Mouse (Mus musculus): ENCODE data around the gene Hivep2.

Gene Hivep2

DNA sequence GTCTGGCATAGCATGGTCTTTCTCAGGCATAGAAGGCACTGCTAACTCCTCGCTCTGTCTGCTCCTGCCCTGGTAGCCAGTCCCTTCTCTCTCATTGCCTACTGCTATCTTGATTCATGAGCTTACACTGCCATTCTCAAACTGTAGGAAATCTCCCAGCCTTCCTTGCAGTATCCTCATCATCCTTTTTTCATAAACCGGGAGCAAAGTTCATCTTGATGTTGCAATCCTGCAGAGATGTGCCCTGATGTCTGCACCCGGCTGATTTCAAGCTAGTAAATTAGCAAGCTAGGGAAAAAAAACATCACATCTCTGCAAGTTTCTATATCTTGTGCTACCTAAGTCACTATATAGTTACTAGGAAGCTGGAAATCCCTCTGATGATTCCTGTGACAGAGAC lies 179.0 kb downstream of the Hivep2 start:
- DNase-seq (ENCODE audit: low read depth, low spot score): no peak

DNA sequence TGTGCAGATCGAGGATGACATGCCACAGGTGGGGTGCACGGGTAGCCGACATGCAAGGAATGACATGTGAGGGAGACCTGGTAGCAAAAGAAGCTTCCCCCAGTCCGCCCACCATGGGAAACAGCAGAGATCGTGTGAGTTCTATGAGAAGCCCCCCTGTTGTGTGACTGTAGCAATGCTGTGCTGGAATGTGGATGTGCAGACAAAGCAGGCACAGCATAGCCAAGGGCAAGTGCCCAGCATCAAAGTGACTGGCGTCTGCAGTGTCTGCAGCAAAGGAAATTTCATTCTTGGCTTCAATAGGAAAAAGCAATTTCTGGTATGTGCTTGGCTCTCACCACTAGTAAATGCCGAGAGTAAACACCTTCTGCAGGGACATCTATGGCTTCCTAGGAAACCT lies 199.0 kb downstream of the Hivep2 start:
- no peak for DNase-seq (ENCODE audit: low read depth, low spot score)

DNA sequence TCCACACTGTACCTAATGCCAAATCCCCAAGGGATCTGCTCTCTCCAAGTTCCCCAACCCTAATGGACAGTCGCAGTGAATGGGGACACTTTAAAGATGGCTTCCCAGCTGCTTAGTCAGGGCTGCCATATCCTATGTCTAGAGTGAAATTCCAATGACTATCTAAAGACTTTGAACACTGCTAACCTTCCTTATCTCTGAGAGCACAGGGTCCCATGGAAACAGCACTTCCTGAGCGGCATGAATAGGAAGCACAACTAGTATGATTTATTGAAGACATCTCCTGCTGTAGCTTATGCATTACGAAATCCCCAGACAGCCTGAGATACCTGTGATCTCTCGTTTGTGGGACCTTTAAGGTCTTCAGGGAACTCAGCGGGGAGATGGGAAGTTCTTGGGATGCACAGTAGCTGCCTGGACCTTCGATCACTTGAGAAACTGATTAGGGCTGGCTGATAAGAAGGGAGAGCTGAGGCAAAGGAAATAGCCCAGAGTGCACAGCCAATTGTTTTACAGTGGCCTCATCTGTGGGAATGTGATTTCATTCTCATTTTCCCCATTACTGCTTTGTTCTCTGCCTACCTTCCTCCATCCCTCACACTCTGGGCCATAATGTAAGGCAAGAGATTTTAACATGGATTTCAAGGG lies 202.4 kb downstream of the Hivep2 start:
- DNase-seq (ENCODE audit: low read depth, low spot score): no peak

DNA sequence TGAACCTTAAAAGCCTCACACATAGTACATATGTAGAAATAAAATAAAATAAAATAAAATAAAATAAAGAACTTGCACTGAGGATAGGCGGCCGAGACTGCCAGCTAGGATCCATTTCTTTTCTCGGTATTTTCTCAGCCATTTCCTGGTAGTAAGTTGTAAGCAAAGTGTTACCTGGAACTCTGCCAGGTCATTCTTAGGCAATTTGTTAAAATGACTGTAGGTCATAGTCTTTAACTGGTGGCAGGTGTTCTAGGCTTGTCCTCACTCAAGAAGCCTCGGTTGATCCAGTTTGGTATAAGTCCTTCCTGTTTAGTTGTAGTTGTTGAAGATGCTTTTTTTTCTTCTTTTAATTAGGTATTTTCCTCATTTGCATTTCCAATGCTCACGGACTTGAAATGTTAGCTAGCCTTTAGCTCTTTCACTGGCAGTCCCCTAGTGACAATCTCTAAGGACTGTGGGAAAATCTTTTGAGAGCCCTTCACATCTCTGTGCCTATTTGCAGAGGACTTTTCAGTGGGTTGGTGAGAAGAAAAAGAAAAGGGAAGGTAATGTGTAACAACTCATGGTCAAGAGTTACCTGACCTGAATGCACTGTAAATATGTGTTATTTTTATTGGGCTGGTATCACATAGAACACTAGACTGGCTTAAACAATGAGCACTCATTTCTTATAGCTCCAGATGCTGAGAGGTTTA lies 203.1 kb downstream of the Hivep2 start:
- DNase-seq (ENCODE audit: low read depth, low spot score): no peak

DNA sequence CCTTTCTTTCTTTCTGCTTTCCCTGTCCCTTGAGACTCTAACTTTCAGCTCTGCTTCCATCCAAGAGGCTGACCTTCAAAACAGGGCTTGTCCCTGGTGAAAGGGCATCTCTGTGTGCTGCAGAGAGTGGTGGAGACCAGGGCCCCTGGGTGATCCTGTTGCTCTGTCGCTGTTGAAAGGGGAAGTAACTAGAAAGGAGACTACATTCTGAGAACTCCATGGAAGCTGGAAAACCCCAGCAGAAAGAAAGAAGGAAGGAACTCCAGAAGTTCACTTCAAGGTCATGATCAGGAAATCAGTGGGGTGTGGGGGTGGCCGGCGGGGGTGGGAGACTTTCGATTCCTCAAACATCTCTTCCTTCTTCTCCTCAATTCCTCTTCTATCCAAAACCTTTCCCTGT lies 208.2 kb downstream of the Hivep2 start:
- peak; percentile 6 for DNase-seq (ENCODE audit: low read depth, low spot score)

DNA sequence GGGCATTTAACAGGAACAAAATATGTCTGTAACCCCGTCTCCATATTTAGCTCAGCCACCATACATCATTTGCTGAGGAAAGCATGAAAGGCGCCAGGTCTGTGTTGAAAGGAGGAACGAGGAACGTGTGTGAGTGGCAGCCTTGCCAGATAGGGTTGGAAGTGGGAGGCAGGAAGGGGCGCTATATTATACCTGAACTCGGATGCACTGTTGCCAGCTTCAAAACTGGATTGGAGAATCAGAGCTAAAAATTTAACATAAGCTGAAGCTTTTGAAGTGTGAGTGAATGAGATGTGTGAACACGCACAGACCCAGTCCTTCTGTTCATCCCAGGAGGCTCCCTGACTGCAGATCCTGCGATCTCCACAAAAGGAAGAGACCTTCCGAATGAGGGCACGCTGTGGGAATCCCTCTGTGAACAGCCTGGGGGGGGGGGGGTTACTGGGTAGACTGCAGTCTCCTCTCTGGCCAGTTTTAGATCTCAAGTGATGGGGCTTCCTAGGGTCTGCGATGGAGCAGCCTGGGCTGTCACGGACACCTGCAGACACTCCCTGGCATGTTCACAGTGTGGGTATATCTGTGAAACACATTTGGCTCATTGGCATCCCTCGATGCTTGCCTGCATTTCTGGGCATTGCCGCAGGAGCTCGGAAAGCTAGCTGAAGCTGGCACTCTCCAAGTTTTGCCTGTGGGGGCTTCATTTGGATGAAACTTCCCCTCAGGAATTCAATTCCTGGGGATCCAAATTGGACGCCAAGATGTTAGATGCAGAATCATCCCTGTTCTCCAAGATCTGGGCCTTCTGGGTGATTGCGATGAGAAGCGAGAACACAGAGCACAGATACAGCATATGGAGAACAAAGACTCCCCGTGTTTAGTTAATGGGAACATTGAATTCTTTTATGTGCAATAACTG lies 213.8 kb downstream of the Hivep2 start:
- no peak for DNase-seq (ENCODE audit: low read depth, low spot score)

DNA sequence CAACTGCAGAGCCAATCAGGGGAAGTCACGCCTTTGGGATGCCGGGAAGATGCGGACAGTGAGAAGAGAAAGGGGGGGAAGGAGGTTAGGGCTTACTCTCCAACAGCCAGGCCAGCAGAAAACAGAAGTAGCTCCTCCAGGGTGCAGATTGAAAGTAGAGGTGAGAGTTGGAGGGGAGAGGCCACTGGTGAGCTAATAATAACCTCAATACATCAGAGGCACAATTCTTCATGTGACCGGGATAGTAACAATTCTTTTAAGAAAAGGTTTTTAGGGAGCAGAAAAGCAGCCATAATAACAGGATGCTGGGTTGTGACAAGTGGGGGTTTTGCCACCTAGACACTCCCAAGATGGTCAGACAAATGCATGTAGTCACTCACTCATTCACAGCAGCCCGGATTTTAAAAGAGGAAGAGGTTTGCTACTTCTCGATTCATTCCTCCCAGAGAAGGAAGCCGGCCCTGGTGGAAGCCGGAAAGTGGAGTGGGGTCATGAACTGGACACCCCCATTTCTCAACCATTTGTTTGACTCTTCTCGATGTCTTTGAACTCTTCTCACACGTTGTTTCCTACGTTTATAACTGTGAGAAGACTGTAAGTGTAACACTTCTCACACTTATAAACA lies 220.6 kb downstream of the Hivep2 start:
- DNase-seq (ENCODE audit: low read depth, low spot score): peak; percentile 60

DNA sequence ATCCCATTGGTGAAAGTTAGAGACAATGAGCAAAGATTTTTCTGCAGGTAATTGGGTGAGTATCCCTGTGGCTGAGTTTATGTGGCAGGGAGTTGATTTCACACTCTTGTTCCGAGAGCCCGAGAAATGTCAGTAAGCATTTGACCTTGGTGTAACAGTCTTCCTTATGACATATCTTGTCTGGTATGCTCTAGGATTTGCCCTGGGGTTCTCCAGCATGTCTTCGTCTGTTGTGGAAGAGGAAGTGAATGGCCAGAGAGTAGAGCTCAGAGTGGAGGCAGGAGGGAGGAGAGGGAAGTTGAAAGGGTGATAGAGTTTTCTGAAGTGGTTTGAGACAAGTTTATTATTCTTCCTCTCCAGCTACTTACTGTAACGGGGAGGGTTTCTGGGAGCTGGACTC lies 223.2 kb downstream of the Hivep2 start:
- no peak for DNase-seq (ENCODE audit: low read depth, low spot score)

DNA sequence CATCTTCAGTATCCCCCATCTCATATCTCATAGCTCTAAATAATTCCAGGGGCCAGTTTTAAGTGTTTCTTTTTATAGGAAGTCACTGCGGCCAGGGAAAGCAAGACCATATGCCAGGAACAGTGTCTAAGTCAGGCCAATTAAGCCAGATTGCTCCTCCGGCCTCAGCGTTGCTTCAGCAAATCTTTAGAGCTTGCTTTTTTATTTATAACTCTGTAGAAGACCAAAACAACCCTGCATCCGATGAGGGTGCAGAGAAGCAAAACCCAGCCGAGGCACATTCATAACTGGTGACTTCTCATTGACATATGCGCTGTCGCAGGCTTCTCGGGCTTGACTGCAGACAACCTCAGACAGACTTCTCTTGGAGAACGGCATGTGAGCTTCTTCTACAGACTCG lies 225.3 kb downstream of the Hivep2 start:
- DNase-seq (ENCODE audit: low read depth, low spot score): no peak

DNA sequence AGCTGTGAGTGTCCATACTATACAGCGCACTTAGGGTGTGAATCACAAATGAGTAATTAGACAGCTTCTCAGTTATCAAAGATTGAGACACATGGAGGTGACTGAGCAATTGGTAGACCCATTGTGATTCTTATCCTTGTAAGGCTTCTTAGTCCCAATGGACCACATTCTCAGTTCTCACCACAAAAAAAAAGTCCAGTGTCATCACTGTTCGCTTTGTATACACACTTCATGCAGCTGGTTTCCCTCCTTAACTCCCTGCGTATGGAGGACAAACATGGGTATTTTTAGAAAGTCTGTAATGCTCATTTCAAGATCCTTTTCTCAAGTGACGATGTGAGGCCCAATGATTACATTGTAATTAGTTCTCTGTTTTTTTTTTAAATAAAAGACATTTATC lies 226.3 kb downstream of the Hivep2 start:
- no peak for DNase-seq (ENCODE audit: low read depth, low spot score)

DNA sequence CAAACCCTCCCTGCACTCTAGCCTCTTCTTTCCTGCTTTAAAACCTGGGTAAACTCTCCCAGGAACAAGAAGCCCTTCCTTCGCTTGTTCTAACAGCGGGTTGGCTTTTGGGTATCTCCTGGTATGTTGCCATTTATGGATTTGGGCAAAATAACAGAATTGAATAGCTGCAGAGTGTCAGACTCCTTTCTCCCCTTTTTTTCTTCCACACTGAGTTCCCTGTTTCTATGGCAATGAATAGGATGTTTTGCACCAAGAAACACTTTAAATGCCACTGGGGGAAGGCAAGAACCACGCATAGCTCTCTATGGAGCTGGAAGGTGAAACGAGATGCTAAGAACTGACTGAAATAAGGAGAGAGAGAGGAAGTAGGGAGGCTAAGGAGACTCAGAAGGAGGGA lies 227.8 kb downstream of the Hivep2 start:
- no peak for DNase-seq (ENCODE audit: low read depth, low spot score)

DNA sequence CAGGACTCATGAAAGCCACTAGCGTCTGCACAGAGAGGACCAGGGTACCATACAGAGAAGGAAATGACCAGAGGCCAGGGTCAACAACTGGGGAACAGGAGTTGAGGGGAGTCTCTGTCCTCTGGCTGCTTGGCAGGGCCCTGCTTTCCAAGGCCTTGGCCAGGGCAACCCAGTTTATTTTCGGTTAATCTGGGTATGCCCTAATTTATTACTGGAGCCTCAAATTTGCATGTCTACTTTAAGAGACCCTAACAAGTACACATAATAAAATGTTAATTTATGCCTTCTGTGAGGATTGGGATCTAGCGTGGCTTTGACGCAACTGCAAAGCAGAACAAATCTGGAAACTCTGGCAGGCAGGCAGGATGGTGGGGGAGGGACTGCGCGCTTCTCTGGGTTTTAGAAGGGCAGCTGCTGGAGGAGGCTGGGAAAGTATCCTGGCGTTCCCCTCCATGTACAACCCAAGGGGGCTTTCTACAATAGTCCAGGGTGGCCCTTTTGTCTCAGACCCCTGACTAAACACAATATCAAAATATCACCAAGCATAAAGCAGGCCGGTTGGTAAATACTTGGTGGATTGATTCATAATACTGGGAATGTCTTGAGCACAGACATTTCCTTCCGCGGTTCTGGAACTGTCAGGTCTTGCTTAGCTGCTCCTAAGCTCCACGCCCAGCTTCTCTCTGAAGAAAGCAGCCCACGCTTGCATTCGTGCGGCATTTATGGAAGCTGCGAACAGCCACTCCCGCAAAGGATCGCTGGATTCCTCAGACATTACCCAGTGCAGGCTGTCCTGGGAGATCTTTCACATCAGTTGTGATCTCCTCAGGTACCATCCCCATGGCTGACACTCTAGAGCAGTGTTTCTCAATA lies 230.1 kb downstream of the Hivep2 start:
- no peak for DNase-seq (ENCODE audit: low read depth, low spot score)

DNA sequence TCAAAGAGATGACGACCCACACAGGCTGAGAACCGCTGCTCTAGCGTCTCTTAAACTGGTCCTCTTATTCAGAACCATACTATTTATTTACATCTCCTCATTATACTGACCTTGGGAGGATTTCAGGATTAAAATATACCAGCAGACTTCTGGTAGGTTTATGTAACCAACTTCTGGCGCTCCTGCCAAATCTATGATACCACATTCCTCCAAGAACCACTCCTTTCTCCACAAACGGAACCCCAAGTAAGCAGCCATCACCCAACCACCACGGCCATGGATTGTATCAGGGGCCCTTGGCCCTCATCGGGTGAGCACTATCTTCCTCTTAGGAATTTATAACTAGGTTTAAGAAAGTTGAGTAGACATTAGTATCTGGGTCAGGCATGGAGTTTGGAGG lies 230.9 kb downstream of the Hivep2 start:
- no peak for DNase-seq (ENCODE audit: low read depth, low spot score)

DNA sequence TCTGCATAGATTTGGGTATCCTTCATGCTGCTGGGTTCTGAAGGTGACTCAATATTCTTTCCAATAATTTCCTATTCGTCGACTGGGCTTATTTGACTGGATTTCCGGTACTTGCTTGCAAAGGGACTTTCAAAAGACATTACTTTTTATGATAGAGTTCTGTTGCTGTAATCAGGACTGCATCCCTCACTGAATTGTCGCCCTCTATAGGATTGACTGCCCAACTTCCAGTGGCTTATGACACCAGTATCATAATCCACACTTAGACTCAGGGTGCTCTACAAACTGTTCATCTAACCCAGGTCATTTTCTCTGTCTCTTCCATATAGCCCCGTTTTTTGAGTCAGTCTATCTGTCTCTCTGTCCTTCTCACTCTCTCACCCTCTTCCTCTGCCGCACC lies 231.4 kb downstream of the Hivep2 start:
- DNase-seq (ENCODE audit: low read depth, low spot score): peak; percentile 16

DNA sequence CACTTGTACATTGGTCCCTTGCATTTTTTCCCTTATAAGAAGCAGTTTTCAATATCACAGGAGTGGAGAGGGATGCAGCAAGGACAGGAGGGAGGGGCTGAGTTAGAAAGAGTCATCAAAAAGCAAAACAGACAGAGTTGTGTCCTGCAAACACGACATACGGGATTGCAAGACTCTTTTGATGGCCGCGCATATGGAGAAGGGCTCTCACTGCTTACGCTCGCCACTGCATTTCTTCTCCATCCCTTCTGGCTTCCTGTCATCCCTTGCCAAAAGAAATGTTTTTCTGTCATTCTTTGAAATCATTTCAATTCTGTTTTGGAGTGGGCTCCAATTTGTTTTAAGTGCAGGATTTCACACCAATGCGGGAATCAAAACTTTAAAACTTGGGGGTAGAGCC lies 233.5 kb downstream of the Hivep2 start:
- no peak for DNase-seq (ENCODE audit: low read depth, low spot score)

DNA sequence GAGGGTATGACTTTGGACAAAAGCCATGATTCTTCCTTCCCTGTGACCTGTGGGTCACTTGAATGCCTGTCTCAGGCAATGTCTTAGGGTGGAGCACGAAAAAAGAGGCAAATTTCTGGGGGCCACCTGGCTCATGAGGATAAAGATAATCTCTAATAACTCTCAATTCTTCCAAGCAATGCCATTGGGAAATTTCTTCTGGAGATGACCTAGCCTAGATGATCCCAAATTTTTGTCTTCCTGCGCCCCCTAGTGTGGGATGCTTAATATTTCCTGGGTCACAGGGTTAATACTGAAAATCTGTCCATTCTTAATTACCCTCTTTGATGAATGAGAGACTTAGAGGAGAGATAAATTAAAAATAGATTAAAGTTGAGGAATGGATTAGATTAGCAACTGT lies 234.4 kb downstream of the Hivep2 start:
- DNase-seq (ENCODE audit: low read depth, low spot score): peak; percentile 39

Data from A20 (cell line).